Mouse (Mus musculus): ENCODE results near the gene Dhh.
"Not testable (repeated sequence)": the region's sequence is repeated elsewhere in the genome, so short reads cannot be mapped to it uniquely, and the experiment has no call there.

The Dhh gene

DNA sequence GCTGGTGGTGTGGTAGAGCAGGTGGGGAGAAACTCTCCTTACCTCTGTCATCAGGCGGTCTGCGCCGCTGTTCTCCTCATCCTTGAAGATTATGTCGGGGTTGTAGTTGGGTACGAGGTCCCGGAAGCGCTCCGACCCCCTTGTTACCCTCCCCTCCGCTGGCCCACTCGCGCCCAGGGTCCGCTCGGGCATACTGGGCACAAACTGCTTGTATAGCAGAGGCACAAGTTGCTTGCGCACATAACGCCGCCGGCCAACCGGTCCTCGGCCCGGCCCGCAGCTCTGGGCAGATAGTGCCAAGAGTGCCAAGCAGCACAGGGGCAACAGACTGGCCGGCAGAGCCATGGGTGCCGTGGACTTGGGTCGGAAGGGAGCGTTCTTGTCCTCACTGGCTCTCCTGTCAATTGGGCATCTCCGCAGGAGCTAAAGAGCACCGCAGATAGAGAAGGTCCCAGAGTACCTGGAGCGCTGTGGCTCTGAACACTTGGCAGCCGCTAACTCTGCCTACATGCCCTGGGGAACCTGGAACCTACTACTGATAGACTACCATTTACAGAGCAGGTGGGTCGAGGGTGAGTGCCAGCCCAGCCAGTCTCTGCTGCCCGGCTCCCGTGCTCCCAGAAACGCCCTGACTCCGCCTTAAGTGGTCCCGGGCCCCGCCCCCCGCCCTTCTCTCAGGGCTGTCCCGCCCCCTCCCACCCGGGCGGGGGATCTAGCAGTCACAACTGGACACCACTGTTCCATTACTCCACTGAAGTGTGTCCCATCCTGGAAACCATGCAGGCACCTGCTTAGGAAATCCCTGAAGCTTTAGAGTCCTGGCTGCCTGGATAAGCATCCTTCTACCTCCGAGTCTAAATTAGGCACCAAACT lies at the start of gene Dhh:
Gene Dhh, minus strand, starts transcription at position 613 of the 873 bp plus-strand sequence.
- peak; percentile 70 for DNase-seq (ENCODE audit: low read depth, low spot score)

DNA sequence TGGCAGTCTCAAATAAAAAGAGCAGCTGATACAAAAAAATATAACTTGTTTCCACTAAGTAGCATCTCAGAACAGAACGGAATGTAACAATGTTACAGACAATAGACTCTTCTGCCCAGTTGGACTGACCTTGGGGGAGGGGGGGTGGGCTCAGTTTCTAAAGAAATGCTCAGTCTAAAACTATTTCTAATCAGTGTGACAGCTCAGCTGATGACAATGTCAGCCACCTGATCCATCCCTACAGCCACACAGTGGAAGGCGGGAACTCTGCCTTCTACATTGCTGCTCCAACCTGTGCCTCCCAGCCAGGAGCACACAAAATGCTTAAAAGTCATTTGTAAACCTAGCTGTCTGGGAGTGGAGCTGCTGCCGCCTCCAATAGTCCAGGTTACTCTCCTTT lies 49.5 kb upstream of the Dhh start:
- no peak for DNase-seq (ENCODE audit: low read depth, low spot score)

DNA sequence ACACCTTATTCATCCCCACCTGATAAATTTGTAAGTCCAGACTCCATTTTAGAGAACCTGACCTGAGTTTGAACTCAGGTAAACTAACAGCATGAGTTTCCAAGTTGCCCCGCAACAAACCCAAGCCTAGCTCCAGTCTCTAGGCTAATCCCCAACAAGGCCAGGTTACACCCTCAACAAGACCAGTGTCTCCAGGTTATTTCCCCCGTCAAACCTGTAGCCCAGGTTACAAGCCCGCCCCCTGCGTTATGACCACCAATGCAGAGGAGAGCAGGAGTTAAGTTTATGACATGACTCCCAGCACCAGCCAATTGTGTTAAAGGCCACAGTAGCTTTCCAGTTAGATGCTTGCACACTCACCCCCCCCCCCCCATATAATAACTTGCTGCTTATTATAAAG lies 44.8 kb upstream of the Dhh start:
- DNase-seq (ENCODE audit: low read depth, low spot score): peak; percentile 27

DNA sequence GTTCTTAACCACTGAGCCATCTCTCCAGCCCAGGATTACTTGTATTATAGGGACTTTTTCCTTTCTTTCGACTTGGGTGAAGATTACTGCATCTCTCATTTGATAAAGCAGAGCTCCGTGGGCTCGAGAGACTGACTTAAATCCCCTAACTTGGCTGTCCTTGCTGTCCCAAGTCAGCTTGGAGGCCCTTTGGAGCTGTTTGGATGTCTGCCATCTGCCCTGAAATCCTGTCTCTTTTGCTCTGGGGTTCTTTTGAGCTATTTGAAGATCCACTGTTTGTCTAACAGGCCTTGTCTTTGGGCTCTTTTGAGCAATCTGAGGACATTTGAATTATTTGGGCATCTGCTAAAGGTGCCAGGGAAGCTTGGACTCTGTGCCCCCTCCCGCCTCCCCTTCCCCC lies 43.7 kb upstream of the Dhh start:
- no peak for DNase-seq (ENCODE audit: low read depth, low spot score)

DNA sequence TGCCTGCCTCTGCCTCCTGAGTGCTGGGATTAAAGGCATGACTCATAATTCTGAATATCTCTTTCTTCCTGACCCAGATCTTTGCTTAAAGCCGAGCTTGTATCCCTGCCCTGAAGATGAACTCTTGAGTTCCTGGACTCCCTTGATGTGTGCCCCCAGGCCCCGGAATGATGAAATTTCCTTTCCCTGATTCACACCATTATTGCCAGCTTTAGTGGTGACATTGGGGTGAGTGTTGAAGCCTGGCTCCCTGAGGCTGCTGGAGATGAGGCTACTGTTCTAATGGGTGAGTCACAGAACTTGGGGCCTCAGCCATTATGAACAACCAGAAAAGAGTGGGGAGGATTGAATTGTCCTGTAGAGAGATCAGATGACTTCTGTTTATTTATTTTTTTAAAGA lies 43.2 kb upstream of the Dhh start:
- DNase-seq (ENCODE audit: low read depth, low spot score): no peak

DNA sequence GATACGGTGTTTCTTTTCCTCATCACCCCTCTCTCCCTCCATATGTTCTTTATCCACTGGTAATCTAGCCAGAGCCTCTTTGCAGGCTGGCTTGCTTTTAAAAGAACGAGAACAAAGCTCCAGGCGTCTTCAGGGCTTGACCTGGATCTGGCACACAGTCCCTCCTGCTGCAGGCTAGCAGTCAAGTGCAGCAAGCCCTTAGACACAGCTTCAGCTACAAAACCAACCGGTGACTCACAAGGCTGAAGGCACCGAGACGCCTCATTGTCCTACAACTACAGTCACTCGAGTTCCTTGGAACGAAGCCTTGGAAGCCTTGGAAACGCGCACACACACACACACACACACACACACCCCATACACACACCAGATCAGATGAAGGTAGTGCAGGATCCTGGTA lies 42.5 kb upstream of the Dhh start:
- no peak for DNase-seq (ENCODE audit: low read depth, low spot score)

DNA sequence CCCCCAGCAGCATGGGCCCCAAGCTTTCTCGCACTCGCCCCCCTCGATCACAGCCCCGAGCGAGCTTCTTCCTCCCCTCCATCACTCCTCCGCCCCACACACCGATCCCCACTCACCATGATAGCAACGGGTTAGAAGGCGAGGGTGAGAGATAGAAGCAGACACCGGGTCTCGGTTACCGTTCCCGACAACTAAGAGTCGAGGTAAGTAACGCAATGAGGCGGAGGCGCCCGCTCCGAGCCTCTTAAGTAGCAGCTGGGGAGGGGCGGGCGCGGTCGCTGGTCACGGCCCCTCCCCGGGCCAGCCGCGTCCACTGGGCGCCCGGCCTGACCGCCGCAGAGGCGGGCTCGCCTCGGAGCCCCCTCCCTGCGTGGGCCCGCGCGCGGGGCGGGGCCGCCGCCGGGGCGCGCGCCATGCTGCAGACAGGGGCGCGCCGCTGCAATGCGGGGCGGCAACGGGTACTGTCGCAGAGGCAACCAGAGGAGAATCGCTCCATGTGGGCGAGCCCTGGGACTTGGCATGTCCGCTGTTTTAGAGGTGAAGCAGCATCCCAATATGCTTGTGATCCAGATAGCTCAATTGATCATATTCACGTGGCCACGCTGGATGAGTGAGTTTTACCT lies 36.0 kb upstream of the Dhh start, which contains the start of gene Tuba1b:
Gene Tuba1b, minus strand, starts transcription at position 349 of the 623 bp plus-strand sequence.
- peak; percentile 92 for DNase-seq (ENCODE audit: low read depth, low spot score)

DNA sequence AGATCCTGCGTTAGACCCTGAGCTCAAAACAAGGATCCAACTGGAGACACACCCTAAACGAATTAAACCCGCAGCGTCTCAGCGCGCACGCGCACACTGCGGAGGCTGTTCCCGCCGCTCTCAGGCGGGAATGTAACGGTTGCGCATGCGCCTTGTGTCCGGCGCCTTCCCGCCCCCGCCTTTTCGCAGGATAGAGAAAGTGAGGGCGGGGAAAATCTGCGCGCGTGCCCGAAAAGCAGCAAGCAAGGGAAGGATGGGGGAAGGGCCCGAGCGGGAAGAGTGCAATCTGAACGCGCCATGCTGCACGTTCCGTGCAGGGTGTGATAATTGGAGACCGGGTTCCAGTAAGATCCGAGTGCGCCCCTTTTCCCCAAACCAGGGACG lies 35.5 kb upstream of the Dhh start:
- DNase-seq (ENCODE audit: low read depth, low spot score): peak; percentile 99

DNA sequence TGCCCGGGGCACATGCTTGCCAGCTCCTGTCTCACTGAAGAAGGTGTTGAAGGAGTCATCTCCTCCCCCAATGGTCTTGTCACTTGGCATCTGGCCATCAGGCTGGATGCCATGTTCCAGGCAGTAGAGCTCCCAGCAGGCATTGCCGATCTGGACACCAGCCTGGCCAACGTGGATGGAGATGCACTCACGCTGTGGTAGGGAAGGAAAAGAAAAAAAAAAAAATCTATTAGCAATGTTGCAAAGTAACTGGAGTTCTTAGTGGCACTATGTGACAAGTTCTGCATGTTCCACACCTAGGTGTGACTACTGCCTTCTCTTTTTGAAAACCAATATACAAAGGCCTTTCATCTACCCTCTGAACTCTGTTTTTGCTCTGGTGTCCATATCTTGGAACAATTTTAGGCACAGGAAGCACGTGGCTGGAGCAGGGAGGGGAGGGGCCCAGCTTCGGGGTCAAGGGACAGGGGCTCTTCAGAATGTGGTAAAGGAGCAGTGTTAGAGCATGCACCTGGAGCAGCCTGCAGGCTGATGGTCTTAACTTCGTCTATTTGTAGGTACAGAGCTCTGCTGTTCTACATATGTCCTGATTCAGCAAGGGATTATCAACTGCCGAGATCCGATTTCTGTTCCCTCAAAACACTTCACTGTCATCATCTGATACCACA lies 34.8 kb upstream of the Dhh start:
- peak; percentile 45 for DNase-seq (ENCODE audit: low read depth, low spot score)

DNA sequence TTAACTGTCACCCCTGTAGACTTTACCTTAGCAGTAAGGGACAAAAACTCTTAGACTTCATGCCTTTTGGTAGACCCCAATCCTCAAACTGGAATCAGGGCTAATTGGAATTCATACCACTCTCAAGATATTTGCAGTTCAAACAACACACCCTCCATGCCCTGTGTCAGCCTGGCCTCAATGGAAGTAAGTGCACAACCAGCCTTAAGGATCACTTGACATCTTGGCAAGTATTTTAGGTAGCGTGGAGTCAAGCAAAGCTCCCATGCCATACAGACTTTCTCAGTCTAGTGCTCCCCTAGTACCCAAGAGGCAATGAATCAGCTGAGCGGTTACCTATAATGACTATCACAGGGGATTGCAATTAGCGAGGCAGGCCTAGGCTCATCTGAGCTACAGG lies 32.7 kb upstream of the Dhh start:
- no peak for DNase-seq (ENCODE audit: low read depth, low spot score)

DNA sequence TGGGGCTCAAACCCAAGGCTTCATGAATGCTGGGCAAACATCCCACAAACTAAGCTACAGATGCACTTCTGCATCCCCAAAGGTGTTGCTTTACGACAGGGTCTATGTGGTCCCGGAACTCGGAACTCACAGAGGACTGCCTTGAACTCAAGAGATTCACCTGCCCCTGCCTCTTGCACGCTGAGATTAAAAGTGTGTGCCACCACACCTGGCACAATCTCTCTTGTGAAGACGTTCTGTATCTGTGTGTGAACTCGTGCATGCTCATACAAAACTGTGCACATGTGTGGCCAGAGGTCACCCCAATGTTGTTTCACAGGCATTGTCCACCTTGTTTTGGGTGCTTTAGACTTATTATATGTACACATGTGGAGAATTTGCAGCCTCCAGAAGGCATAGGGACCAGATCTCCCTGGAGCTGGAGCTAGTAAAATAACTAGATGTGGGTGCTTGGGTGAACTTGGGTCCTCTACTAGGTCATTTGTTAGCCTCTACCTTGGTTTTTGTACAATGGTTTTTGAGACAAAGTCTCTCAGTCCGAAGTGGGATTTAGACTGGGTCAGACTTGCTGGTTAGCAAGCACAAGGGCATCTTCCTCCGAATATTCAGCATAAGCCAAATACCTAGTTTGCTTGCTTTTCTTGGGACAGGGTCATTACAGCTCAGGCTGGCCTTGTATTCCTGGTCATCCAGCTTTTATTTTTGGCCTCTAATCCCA lies 31.8 kb upstream of the Dhh start:
- DNase-seq (ENCODE audit: low read depth, low spot score): peak; percentile 50

DNA sequence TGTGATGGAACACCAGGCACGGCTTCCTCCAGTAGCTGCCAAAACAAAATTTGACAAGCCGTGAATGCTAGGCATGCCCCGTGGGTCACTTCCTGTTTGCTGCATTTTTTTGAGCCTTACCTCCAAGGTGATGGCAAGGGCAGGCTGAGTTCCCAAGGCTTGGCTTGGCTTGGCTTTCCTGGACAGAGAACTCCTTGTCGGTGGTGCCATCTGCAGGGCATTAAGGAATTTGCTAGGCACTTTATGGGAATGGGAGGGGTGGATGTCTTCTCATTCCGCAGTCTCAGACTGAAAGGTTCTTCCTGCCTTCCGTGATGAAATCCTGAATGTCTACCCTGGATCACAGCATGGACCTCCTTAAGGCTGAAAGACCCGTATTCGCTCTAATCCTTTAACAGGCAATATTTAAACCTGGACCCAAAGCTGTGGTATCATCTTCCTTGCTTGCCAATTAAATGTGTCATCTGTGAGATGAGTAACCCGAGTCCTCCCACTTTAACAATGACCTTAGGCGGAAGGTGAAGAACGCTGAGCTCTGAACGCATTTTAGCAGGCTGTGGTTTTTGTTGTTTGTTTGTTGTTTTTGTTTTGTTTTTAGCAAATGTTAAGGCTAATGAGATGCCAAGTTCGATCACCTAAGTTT lies 30.4 kb upstream of the Dhh start:
- peak; percentile 95 for DNase-seq (ENCODE audit: low read depth, low spot score)

DNA sequence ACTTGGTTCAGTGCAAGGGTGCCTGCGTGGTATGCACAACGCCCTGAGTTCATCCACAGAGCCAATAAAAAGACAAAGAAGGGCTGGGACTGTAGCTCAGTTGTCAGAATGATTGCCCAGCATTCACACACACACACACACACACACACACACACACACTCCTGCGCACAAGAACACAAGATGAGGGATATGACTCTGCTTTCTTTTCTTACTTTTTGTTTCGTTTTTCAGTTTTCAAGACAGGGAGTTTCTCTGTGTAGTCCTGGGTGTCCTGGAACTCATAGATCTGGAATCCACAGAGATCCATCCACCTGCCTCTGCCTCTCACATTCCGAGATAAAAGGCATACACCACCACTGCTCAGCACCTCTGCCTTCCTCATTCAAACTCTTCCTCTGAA lies 29.2 kb upstream of the Dhh start:
- no peak for DNase-seq (ENCODE audit: low read depth, low spot score)

DNA sequence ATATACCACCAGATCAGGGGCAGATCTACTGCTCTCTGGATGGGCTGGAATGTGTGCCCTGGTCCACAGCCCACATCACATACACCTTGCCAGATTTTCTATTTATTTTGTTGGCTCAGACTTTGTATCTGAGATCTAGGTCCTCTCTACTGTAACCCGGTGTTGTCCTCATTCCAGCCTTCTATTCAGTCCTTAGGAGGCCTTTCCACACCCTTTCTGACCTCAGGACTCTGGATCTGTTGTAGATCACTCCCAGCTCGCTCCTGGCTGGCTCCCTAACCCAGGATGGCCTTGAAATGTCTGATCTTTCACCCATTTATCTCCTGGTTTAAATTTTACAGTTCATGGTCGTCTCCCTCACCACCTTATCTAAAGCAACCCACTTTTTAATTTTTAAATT lies 26.3 kb upstream of the Dhh start:
- no peak for DNase-seq (ENCODE audit: low read depth, low spot score)

DNA sequence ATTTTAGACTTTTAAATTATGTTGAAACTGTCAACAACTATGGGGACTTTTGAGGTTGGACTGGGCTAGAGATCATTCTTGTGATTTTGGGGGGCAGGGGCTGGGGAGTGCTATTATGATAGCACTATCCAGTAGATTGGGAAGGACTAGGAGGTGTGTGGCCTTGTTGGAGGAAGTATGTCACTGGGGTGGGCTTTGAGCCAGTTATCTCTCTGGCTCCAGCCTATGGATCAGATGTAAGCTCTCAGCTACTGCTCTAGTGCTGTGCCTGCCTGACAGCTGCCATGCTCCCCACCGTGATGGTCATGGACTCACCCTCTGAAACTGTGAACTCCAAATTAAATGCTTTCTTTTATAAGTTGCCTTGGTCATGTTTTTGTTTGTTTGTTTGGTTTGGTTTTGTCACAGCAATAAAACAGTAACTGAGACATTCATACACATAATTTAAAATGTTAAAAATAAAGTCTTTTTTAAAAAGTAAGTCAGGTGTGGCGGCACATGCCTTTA lies 24.7 kb upstream of the Dhh start:
- no peak for DNase-seq (ENCODE audit: low read depth, low spot score)

DNA sequence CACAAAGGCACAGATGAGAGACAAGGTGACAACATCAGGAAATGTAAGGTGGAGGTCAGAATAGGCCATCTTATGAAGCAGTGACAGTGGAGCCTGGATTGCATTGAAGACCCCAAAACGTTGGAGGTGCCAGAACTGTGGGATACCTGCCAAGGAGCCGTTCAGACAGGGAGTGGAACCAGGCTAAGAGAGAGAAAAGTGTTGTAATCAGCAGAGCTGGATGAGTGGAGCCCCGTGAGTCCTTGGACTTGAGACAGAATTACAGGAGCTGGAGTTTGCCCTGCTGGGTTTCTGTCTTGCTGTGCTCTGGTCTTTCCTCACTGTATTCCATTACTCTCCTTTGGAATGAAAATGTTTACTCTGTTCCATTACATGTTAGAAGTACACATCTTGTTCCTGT lies 24.2 kb upstream of the Dhh start:
- DNase-seq (ENCODE audit: low read depth, low spot score): no peak

DNA sequence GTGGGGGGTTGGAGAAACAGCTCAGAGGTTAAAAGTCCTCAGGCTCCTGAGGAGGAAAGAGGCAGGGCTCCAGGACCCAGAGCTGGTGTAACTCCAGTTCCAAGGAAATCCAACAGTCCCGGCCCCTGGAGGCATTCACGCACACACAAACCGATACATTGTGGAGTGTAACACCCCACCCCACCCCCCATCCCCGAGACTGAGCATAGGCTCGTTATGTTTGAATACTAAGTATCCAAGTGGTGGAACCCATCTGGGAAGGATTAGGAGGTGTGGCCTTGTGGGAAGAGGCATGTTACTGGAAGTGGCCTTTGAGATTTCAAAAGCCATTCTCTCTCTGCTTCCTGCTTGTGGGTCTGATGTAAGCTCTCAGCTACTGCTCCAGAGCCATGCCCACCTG lies 23.2 kb upstream of the Dhh start:
- peak; percentile 61 for DNase-seq (ENCODE audit: low read depth, low spot score)

DNA sequence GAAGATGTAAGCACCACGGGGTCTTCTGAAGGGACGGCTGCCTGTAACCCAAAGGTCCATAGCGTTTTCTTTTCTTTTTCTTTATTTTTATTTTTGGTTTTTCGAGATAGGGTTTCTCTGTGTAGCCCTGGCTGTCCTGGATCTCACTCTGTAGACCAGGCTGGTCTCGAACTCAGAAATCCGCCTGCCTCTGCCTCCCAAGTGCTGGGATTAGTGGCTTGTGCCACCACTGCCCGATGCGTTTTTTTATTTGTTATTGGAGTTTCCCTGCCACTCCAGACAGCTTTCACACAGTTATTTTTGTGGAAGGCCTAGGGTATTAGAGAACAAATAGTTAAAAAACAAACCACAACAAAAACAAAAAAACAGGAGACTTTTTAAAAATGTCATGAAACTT lies 20.2 kb upstream of the Dhh start:
- DNase-seq (ENCODE audit: low read depth, low spot score): not testable (repeated sequence)

DNA sequence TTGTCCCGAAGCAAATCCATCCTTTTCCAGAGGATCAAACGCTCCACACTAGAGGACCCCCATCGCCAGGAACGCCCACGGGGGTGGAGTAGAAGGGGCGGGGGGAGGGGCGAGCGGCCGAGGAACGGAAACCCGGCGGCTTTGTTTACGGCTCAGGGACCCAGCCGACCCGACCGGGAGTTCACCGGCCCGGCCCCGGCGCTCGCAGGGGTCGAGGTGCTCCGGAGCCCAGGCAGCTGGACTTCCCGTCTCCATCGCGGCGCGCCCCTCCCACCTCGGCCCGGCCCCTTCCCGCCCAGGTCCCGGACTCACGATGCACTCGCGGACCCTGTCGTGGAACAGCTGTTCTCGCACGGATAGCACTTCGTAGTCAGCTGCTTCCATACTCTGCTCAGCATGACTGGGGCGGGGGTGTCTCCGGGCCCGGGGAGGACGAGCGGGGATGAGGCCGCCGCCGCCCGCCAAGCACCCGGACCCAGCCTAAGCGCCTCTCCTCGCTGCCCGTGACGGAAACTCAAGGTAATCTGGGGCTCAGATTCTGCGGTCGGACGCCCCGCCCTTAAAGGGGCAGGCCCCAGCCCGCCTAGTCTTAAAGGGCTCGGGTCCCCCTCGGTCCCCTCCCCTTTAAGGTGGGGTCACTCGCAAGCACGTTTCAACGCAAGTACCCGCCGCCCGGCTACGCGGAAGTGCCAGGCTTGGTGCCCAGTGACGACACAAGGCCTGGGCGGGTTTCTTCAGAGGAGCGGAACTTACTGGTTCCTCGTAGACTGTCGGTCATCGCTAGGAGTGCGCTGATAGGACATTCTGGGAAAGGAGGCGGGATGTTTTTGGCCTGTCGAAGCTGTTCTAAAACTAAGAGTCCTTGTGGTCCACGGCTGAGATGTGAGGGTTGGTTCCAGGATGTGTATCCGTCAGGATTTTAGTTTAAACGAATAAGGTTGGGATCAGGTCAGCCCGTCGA lies 19.5 kb upstream of the Dhh start, which contains the start of gene Lmbr1l:
Gene Lmbr1l, minus strand, starts transcription at position 694 of the 961 bp plus-strand sequence.
- DNase-seq (ENCODE audit: low read depth, low spot score): peak; percentile 99

DNA sequence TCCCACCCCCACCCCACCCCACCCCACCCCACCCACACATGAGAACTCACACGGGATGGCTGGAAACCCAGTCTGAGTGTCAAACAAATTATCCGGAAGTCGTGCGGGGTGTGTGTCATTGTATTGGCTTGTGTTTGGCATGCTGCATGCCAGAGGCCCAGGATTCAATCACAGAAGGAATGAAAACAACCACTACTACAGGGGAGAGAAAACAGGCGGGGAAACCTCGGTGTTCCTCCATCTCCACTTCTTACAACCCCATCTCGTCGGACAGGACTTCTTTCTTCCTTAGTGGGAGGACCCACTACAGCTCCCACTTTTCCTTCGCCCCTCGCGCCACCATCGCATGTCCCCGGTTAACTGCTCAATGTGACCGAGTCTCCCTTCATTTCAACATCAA lies 18.8 kb upstream of the Dhh start:
- DNase-seq (ENCODE audit: low read depth, low spot score): peak; percentile 51
